Mouse (Mus musculus) left cerebral cortex, adult 18-20 months (tissue): Measurements from ENCODE around the gene Tbc1d2b. TPM values are rescaled to one million over a fixed set of nuclear protein-coding genes. Genes with fewer than 3 reads are reported as not detected.

ENCODE experiments used
- DNase-seq, 2 experiments: peaks; one replicate each; pipeline ENCODE4 v3.0.0; 2021 to 2022; ENCODE audit warnings: low spot score in 2 of 2, mixed read lengths in 1 of 2
- total RNA-seq, 2 experiments: library from RNA; stranded (reverse); gene quantifications; 2 replicates each; pipeline ENCODE4 v1.2.3; 2021

Tbc1d2b gene
- total RNA-seq, 2 experiments from 2014 or later = 14.2 to 15.6 TPM

DNA sequence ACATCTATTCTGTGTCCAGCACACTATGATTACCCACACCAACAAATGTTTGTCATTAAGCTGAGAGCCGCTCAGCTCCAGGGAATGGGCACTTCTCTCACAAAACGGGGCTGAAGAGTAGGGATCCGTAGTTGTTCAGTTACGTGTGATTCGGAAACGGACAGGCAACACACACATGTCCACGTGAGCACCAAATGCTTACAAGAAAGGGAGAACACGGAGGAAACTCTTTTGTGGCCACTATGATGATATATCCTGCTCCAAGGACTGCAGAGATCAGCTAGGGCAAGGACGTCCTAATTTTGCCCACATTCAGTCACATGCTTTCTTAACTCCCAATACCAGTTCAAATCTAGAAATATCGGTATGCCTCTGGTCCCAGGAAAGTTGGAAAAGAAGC lies 4.5 kb downstream of the Tbc1d2b start:
- DNase-seq = peak in 1 of 2 experiments; percentile 1

DNA sequence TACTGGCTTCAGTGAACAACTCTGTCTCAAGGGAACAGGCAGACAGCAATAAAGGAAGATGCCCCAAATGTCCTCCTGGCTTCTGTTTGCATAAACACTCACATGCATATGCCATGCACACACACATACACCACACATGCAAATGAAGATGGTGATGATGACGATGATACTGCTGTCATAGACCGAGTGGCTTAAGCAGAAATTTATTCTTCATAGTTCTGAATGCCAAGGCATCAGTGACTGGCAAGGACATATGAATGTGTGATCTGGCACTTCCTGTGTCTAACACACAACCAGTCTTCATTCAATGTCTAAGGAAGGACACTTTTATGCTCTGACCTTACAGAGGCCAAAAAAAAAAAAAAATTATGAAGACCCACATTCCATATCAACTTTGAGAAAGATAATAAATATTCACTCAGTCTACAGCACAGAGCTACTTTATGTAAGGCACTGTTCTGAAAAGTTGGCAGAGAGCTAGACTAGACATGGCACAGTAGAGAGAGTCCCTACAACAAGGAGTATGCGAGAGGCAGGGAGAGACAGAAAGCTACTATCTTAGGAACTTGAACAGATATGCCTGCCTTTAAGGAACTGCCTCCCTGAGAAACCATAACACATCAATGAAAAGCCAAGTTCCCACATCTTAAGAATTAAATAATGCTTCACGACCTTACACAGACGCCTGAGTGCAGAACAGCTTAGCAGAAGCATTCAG lies 5.1 kb downstream of the Tbc1d2b start:
- DNase-seq = peak in 1 of 2 experiments; percentile 1

DNA sequence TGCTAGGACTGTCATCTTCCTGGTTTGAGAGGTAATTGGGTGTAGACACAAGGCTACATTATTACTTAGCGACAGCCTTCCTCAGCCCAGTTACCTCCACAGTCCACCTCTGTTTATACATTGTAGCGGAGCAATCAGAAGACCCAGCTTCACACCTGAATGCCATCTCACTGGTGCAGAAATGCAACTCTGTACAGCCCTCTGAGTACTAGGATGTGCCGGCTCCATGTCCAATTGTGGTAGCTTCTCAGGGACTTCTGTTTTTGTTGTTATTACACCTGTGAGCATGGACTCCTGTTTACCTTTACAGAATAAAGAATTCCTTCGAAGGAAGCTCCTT lies 7.3 kb downstream of the Tbc1d2b start:
- DNase-seq = no peak

DNA sequence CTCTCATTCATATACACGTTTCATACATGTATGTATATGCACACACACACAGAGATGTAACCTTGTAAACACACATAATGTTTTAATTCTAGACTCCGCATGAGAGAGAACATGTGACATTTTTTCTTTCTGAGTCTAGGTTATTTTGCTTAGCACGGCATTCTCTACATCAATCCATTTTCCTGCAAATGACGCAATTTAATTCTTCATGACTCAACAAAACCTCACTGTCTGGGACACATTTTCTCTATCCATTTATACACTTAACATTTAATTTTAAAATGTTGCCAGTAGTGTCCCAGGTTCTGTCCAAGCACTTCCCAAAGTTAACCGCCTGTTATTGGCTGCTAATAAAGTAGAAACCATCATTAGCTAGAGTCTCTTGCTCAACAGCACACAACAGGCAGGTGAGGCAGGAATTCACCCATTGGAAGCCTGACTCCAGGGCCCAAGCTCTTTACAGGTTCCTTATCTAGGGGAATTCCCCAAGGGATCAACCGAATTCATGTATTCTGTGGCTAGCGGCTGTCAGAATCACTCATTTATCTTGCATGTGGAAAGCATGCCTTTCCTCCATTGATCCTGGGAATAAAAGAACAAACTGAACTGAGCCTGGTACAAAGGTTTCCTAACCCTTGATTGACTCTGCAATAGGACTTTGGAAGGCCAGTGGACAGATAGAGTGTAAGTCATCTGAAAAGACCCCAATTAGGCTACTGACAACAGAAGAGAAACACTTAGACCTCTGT lies 7.8 kb downstream of the Tbc1d2b start:
- DNase-seq = no peak

DNA sequence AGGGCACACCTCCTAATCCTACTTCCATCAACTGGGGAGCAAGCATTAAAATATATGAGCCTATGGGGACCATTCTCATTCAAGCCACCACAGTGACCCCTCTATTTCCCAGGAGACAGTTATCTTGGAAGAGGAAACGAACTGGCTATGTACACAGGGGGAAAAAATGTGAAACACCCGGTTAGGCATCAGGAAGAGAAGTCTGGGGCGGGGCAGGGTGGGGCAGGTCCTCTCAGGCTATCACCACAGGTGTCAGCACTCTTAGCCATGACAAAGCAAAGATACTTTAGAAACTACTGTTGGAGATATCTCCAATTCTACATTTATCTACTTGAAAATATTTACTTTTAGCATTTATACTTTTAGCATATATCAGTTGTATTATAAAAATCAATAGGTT lies 8.5 kb downstream of the Tbc1d2b start:
- no peak for DNase-seq

DNA sequence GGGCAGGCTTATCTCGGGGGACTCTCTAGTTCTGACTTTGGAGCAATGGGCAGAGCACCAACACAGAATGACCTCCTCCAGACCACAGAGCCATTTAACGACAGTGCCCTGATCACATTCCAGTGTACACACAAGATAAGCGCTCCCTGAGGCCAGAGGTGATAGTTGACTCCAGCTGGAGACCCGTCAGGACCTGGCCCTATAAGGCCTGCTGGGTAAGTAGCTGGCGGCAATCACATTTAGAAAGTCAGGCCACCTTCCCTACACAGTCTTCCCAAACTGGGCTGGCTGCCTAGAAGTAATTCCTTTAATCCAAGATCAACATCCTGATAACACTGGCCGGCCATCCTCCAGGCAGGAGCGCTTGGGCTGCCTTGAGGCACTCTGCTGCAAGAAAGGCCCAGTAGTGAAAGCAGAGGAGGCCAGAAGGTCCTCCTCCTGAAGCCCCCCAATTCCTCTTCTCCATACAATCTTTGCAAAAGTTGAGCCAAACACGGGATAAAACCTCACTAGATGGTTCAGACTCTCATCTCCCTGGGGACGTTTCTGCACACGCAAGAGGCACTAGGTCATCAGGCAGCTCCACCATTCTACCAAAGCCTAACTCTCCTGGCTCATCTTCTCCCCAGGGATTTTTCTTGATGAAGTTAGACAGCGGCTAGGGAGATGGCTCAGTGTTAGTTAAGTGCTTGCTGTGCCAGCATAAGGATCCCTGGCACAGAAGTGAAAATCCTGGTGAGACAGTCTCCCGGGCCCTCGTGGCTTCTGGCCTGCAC lies 9.8 kb downstream of the Tbc1d2b start:
- no peak for DNase-seq

DNA sequence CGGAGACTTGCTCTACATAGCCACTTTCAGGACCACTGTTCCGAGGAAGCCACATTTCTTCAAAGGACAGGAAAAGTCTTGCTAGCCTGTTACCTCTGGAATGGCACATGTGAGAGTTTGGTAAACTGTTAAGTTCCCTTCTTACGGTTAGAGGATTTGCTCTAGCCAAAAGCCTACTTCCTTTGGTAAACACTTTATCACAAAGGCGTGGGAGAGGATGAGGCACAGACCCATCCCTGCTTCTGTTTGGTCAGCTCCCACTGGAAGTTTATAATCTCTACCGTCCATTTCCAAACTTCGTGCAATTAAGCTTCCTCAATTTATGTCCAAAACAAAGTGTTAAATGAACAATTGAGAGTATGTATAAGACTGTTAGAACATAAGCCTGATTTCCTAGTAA lies 10.5 kb downstream of the Tbc1d2b start:
- DNase-seq = no peak

DNA sequence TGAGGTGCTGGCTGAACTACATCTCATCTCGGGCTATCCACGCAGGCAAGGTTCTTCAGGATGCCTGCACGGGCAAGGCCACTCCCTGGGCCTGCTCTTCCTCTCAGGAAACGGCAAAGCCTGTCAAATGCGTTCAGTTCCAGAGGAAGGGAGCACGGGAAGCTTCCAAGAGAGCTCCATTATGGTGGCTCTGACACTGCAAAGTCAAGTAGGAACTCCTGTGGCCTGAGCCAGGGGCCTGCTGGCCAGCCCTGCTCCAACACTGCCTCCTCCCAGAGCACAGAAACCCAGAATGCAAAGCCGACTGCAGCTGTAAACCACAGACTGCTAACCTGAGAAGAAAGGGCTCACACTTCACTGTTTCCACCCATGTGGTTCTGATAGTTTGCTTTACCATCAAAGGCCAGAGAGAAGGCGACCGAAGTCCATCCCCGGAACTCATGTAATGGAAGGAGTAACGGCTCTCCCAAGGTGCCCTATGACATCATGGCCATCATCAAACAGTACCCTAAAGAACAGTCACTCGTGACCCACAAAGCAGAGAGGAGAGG lies 11.1 kb downstream of the Tbc1d2b start:
- no peak for DNase-seq

DNA sequence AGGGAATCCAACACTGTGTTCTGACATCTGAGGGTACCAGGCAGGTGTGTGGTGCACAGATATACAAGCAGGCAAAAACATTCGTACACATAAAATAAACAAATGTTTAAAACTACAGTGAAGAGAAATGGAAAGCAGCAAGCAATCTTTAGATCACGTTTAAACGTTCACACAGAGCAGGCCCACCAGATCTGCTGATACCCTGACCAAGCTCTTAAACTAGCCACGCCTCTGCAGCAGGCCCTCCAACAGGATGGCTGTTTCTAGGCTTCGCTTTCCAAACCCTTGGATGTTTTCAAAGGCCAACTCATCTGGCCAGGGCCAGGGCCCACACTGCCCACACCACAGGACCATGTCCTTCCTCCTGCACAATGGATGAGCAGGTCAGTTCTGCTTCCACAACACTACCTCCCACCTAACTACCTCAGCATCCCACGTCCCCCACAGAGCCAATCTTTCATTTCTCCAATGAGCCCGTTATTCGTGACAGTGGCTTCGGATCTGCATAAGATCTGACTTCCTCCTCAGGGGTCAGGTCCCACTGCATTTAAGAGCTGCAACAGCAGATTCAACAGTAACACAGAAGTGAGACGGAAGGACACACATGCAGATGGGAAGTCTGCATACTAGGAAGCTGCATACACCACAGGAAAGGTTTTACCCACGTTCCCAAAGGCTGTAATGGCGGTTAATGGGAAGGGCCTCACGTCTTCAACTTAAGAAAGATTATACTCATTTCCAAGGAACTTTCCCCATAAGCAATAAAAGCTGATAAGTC lies 12.7 kb downstream of the Tbc1d2b start:
- no peak for DNase-seq

DNA sequence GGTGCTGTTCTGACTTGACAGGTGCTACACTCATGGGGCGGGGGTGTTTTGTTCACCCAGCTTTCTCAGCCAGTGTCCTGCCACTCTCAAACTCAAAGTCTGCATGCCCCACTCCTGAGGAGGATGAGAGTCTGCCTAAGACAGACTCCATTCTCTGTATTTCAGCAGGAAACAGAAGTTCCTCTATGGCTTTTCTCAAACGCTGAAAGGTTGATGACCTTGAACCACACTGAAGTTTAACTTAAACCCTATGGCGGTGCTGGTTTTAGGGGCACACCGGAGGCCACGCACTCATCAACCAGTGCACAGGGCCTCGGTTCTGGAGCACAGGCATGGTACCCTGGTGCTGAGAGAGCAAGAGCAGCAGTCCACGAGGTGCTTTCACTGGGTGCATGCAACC lies 13.4 kb downstream of the Tbc1d2b start:
- no peak for DNase-seq

DNA sequence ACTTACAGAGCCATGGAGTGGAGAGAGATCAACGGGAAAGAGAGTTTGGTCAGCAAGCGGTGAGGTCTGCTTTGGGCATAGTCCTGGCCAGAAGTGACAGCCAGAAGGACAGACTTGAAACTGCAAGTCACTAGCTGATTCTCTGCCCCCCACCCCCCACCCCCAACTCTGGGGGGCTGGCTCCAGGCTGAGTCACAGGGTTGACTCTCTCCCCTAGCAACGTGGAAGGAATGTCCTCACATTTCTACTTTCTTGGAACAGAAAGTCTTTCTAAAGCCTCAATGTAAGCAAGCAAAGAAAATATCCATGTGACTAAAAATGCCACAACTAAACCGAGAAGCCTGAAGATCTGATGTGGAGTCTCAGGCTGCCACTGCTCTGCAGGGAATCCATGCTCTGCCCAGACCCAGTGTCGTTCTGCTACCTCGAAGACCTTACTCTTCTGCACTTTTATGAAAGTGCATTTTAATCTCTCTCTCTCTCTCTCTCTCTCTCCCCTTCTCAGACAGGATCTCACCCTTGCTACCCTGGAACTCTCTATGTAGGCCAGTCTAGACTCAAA lies 14.7 kb downstream of the Tbc1d2b start:
- DNase-seq = no peak

DNA sequence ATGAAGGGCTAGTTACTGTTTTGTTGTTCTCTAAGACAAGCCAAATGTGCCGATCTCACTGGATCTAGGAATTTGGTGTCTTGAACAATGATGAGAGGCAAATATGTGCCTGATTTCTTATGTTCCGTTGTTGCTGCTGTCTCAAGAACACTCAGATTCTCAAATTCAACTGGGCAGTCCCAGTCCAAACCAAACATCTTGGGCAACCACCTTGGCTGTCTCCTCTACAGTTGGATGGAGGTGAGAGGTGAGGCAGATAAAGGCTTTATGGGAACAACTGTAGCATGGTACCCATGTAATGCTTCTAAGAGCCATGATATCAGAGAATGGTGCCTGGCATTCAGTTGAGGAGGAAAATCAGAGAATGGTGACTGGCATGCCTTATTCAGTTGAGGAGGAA lies 17.4 kb downstream of the Tbc1d2b start:
- DNase-seq = no peak

DNA sequence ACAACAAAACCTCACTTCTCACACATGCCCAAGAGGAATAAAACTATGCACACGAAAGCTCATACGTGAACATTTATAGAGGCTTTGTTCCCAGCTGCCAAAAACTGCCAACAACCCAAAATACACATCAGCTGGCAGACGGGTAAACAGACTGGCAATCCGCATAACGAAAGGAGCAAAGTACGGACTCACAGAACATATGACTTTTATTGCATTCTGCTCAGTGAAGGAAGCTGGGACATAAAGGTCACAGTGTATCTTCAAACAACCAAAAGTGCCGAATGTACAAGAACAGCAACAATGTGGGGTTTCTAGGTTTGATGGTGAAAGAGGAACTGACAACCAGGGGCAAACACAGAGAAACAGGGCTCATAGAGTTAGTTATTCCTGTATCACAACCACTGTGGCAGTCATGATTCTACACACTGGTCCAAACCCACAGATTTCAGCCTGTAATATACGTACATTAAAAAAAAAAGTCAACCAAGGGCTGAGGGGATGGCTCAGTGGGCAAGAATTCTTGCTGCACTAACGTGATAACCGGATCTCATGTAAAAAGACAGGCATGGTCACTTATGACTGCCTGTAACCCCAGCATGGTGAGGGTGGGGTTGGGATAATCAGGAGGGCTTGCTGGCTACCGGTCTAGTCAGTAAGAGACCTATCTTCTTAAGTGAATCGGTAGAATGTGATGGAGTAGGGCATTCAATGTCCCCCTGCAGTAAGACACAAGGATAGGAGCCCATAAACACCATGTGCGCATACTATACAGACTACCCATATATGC lies 19.4 kb downstream of the Tbc1d2b start:
- no peak for DNase-seq

DNA sequence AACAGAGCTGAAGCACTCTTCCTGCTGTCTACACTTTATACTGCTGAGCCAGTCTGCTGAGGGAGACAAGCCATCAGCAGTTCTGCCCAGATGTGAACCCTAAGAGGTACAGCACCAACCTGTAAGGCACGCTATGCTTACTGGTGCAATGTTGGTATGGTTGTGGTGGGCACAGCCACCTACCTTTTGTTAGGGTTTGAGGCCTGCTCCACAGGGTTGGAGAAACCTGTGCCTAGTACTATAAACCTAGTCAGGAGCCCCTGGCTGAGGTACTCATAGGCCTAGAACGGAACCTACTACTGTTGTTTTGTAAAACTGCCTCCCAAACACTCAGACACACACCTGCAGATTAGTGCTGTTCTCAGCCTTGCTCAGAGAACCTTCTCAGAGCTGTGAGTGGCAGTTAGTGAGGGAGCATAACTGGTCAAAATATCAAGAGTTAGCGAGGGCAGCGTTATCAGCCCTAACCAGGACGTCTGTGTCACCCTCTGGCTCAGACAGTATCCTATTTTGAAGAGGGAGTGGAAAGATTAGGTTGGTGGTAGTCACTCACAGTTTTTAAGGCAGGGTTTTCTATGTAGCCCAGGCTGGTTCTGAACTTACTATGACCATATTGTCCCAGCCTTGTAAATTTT lies 20.3 kb downstream of the Tbc1d2b start:
- no peak for DNase-seq

DNA sequence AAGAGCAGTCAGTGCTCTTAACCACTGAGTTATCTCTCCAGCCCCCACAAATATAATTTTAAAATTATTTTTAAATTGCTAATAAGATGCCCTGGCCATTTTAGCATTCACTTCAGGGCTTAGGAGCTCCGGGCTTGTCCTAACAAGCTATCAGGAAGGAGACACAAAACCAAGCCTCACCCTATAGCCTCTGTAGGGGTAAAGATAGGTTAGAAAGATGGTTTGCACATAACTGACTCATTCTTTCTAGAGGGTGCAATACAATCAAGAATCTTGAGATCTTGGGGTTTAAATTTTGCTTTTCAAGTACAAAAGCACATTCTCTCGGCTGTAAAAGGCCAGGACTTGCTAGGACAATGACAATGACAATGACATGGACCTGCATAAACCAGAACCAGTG lies 21.6 kb downstream of the Tbc1d2b start:
- no peak for DNase-seq

DNA sequence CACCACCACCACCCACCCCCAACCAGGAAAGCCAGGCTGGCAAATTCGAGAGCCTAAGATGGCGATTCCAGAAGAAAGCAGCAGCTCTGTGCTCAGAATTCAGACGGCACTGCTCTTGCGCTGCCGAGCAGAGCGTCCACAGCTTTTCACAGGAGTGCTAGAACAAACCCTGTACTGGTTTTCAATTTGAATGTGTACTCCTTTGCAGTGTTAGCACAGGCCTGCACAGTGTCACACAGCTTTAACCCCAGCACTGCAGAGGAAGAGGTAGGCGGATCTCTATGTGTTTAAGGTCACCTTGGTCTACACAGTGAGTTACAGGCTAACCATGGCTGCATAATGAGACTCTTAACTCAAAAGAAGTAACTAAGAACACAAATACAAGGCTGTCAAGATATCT lies 22.3 kb downstream of the Tbc1d2b start:
- no peak for DNase-seq

DNA sequence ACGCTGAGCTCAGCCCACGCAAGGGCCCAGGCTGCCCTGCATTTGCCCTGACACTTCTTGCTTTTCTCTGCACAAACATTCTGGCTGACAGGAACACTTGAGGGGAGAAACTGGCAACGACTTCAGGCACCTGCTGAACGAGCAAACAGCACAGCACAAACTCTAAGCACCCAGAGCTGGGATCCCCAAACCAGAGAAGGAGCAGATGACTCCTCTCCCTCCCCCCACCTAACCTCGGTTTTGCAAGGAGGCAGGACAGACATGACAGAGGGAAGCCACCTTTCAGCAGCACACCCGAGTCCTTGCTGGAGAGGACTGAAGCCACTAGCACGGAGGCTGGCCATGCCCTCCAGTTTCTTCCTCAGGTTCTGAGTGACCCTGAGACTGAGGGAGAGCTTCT lies 23.3 kb downstream of the Tbc1d2b start:
- DNase-seq = no peak

DNA sequence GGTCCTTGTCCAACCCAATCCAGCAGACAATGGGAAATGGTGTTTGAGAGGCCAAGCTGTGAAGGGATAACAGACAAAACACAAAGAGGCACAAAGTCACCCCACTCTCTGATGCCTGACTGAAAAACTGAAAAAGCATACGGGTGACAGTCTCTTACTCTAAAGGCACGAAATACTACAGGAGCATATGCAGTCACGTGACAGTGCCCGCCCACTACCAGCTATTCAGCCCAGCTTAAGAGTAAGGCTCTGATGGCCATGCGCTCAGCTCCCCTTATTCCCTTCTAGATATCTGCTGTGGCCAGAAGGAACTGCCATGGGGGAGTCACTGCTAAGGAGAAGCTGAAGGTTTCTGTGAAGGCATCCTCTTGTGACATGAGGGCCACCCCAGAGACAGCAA lies 24.8 kb downstream of the Tbc1d2b start:
- no peak for DNase-seq

DNA sequence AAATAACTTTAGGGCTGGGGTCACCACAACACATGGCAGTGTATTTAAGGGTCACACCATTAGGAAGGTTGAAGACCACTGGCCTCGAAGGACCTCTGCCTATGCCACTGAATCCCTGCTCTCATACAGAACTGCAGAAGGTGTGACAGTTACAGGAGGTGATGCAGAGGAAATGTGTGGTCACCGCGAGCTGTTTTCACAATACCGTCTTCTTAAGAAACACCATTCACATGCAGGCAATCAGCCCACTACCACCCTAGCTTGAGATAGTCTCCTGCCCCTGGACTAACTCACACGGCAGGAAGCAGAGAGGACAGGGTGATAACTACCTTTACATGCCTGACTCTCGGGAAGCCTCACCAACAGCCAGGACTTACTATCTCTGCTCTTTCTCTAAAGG lies 25.4 kb downstream of the Tbc1d2b start:
- no peak for DNase-seq
